Mouse (Mus musculus) cerebellum, postnatal 14 days (tissue): ENCODE measurements at regions not wholly inside any gene's neighbourhood (a gene's known extent, or its start where the extent isn't known, plus 50 kb on each side); places are given as distances from the start of the nearest gene placed in this dataset.

Experiments used
- DNase-seq, 2 experiments: peaks; one replicate each; pipeline ENCODE4 v3.0.0; 2021; ENCODE audit warnings: mixed read lengths in 2 of 2

GRCm38 (mm10) chr17:75893559-75893958 lies 341.8 kb upstream of the Fam98a start:
- no peak for DNase-seq

GRCm38 (mm10) chr17:75892156-75892555 lies 340.4 kb upstream of the Fam98a start:
- DNase-seq, result no peak

- DNase-seq, result no peak
These were observed 339.8 kb upstream of the Fam98a start for GRCm38 (mm10) chr17:75891564-75891963.

- DNase-seq, result peak; percentile 40 to 48
These were observed 326.1 kb upstream of the Fam98a start for GRCm38 (mm10) chr17:75877848-75878247.

- no peak for DNase-seq
These were observed 325.1 kb upstream of the Fam98a start for GRCm38 (mm10) chr17:75876895-75877294.

- no peak for DNase-seq
These were observed 322.8 kb upstream of the Fam98a start for GRCm38 (mm10) chr17:75874535-75874934.

- DNase-seq, result peak; percentile 93
These were observed 318.7 kb upstream of the Fam98a start for GRCm38 (mm10) chr17:75870492-75870891.

GRCm38 (mm10) chr17:75857015-75857414 lies 305.3 kb upstream of the Fam98a start:
- no peak for DNase-seq

- peak in 1 of 2 experiments; percentile 10 for DNase-seq
These were observed 264.4 kb upstream of the Fam98a start for GRCm38 (mm10) chr17:75815997-75816626.

GRCm38 (mm10) chr17:75812163-75812562 lies 260.4 kb upstream of the Fam98a start:
- no peak for DNase-seq

- DNase-seq, result no peak
These were observed 257.0 kb upstream of the Fam98a start for GRCm38 (mm10) chr17:75808524-75809326.

- no peak for DNase-seq
These were observed 256.3 kb upstream of the Fam98a start for GRCm38 (mm10) chr17:75808025-75808424.

- peak; percentile 43 to 48 for DNase-seq
These were observed 252.6 kb upstream of the Fam98a start for GRCm38 (mm10) chr17:75804358-75804757.

- DNase-seq, result peak; percentile 19 to 31
These were observed 244.6 kb upstream of the Fam98a start for GRCm38 (mm10) chr17:75796380-75796779.

- DNase-seq, result peak; percentile 57 to 62
These were observed 244.0 kb upstream of the Fam98a start for GRCm38 (mm10) chr17:75795772-75796171.

GRCm38 (mm10) chr17:75779770-75780169 lies 228.0 kb upstream of the Fam98a start:
- DNase-seq, result no peak

- no peak for DNase-seq
These were observed 224.9 kb upstream of the Fam98a start for GRCm38 (mm10) chr17:75776611-75777010.

GRCm38 (mm10) chr17:75775518-75775917 lies 223.8 kb upstream of the Fam98a start:
- DNase-seq, result no peak

- no peak for DNase-seq
These were observed 221.1 kb upstream of the Fam98a start for GRCm38 (mm10) chr17:75772861-75773260.

GRCm38 (mm10) chr17:75768654-75769053 lies 216.9 kb upstream of the Fam98a start:
- DNase-seq, result no peak

GRCm38 (mm10) chr17:75763391-75763790 lies 211.6 kb upstream of the Fam98a start:
- no peak for DNase-seq

- no peak for DNase-seq
These were observed 204.7 kb upstream of the Fam98a start for GRCm38 (mm10) chr17:75756487-75756886.

GRCm38 (mm10) chr17:75716458-75716857 lies 164.7 kb upstream of the Fam98a start:
- no peak for DNase-seq

GRCm38 (mm10) chr17:75714578-75714977 lies 162.8 kb upstream of the Fam98a start:
- no peak for DNase-seq
